Mouse (Mus musculus) ovary, adult 10 weeks (tissue): ENCODE results near the gene Olfr69. TPM values are rescaled to one million over a fixed set of nuclear protein-coding genes. Genes with fewer than 3 reads are reported as not detected.

ENCODE experiments used
- polyA plus RNA-seq: library from polyadenylated mRNA; stranded (reverse); fragments of 350-450 nt; fragmentation: Illumina TruSeq; extraction: RNeasy Lipid Tissue Mini Kit (QIAGEN cat#74804); gene quantifications from one replicate; pipeline ENCODE4 v1.2.3, GENCODE M21; 2014

The Olfr69 gene
- polyA plus RNA-seq = not detected

DNA sequence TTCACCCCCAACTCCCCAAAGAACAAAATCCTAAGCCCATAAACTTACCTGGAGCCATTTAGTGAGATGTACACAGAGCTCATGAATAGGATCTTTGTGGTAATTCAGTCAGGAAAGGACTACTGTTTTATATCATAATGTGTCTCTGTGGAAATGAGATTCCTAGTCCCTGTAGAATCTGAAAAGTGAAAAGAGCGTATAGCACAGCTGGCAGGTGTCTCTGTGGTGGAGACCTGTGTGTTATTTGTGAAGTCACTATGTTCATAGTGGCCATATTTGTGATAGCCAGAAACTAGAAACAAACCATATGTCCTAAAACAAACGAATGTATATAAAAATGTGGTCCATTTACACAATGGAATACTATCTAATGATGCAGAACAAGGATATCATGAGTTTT, at the start of gene Olfr69:
Gene Olfr69, minus strand, starts transcription at position 101 of the 400 bp plus-strand sequence.

DNA sequence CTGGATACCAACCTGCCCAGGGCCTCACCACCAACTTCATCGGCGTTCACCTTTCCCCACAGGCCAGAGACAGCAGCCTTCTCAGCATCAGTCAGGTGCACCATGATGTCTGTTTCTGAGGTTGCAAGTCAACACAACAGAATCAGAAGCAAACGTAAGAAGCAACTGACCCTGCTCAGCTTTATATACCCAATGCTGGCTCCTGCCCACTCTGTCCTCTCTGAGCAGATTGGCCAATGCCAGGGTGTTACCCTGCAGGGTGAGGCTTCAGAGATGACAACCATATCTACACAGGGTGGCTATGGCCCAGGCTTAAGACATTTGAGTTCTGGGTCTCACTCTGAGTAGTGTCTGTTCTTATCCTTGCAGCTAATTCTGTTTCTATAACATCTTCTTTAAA, 42.4 kb upstream of the Olfr69 start, which contains the start of gene Hbb-bt:
Gene Hbb-bt, minus strand, starts transcription at position 231 of the 400 bp plus-strand sequence.

DNA sequence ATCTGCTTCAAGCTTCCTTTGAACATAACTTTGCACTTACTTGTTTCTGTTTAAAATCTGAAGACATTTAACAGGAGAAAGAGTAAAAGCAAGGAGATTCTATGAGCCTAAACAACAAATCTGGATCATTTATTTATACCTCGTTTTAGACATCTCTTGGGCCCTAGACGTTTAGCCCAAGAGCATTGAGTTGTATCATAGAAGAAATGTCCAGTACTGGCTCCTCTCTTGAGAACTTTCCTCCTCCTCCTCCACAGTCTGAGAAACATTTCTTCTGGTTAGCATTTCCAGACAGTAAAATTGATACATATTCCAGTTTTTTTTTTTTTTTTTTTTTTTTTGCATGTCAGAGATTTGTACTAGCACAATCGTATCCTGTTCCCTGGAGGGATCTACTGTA, 20.3 kb upstream of the Olfr69 start, which contains the start of gene Olfr67:
Gene Olfr67, minus strand, starts transcription at position 101 of the 400 bp plus-strand sequence.

DNA sequence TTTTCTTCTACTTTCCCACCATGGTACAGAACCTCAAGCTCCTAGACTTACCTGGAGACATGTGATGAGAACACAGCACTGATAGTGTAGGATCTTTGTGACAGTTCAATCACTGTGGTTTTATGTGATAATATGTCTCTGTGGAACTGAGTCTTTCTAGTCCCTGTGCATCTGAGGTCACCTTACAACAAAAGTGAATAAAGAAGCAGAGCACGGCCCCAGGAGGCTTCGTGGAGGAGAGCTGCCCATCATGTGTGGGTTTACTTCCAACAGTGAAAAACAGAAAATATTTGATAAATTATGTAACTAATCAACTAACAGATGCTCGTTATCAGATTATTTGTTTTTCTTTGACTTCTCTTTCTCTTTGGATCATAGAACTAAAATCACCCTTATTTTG, 8.2 kb upstream of the Olfr69 start, which contains the start of gene Olfr68:
Gene Olfr68, minus strand, starts transcription at position 101 of the 400 bp plus-strand sequence.

DNA sequence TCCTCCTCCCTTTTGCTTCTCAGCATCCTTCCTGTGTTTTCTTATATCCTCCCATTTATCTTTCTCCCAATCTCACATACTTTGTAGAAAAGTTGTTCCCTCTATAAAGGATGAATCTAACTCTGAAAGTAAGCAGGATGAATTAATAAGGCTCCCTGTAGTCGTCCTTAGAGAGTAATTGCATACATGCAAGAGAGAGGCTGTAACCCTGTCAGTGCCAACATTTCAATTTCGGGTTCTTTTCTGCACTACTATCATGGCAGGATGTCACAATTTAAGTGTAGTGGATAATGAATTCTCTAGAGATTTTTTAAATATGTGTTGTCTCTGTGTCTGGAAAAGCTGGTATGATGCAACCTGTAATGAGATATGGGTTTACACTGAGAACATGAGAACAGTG, 14.2 kb downstream of the Olfr69 start, which contains the start of gene Olfr630:
Gene Olfr630, minus strand, starts transcription at position 101 of the 400 bp plus-strand sequence.

DNA sequence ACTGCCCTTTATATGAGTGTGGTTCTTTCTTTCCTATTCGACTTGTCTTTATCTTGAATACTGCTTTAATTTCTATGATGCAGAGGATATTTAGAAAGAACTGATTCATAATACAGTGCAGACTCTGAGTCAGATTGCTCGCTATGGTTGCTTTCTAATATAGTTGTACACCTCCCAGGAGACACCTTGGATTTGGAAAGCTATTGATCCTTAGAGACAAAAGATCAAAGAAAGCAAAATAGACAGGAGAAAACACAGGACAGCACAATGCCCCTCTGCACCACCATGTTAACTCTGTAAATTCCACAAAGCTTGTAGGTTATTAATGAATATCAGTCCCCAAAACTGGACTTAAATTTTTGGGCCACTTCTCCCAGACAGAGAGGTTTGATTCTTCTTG, 26.6 kb downstream of the Olfr69 start, which contains the start of gene Olfr629:
Gene Olfr629, minus strand, starts transcription at position 101 of the 400 bp plus-strand sequence.

DNA sequence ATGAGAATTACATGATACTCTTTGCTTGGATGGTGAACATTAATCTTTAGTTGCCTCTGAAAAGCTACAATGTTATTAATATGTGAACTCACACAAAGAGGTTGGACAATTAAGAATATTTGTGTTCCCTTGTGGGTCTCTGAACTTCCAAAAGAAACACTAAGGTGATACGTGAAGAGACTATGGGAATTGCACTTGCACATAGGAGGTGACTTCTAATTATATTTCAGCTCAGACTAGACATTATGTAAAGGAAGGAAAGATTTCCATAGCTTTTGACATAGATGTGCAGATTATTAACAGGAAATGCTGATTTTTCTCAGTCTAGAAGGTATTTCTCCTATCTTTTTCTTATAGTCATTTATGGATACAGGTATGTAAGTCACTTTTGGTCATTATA, 41.3 kb downstream of the Olfr69 start, which contains the start of gene Olfr628:
Gene Olfr628, plus strand, starts transcription at position 301 of the 400 bp plus-strand sequence.

Other genes with a start within 250 kb of the Olfr69 start
- gene Olfr612, start 228.9 kb downstream of the Olfr69 start, polyA plus RNA-seq = not detected
- gene Olfr613, start 223.5 kb downstream of the Olfr69 start, polyA plus RNA-seq = not detected
- gene Olfr615, start 215.5 kb downstream of the Olfr69 start, polyA plus RNA-seq = not detected
- gene Olfr616, start 202.5 kb downstream of the Olfr69 start, polyA plus RNA-seq = not detected
- gene Olfr617, start 198.5 kb downstream of the Olfr69 start, polyA plus RNA-seq = not detected
- gene Olfr618, start 181.5 kb downstream of the Olfr69 start, polyA plus RNA-seq = not detected
- not detected for gene Olfr619, start 171.0 kb downstream of the Olfr69 start, polyA plus RNA-seq
- gene Olfr620, start 159.1 kb downstream of the Olfr69 start, polyA plus RNA-seq = not detected
- not detected for gene Olfr622, start 128.9 kb downstream of the Olfr69 start, polyA plus RNA-seq
- gene Olfr623, start 107.9 kb downstream of the Olfr69 start, polyA plus RNA-seq = not detected
- 0.63 TPM for gene Olfr624, start 100.4 kb downstream of the Olfr69 start, polyA plus RNA-seq
- gene Olfr625-ps1, start 88.9 kb downstream of the Olfr69 start, polyA plus RNA-seq = not detected
- not detected for gene Olfr243, start 56.9 kb downstream of the Olfr69 start, polyA plus RNA-seq
- not detected for gene Olfr628, start 41.2 kb downstream of the Olfr69 start, polyA plus RNA-seq
- gene Olfr629, start 26.7 kb downstream of the Olfr69 start, polyA plus RNA-seq = not detected
- gene Olfr630, start 14.3 kb downstream of the Olfr69 start, polyA plus RNA-seq = not detected
- gene Olfr68, start 8.1 kb upstream of the Olfr69 start, polyA plus RNA-seq = not detected
- gene Olfr67, start 20.2 kb upstream of the Olfr69 start, polyA plus RNA-seq = not detected
- 2.9 TPM for gene Hbb-bt, start 42.4 kb upstream of the Olfr69 start, polyA plus RNA-seq
- 54.8 TPM for gene Hbb-bs, start 56.5 kb upstream of the Olfr69 start, polyA plus RNA-seq
- not detected for gene Hbb-bh2, start 68.9 kb upstream of the Olfr69 start, polyA plus RNA-seq
- not detected for gene Hbb-bh1, start 71.6 kb upstream of the Olfr69 start, polyA plus RNA-seq
- not detected for gene Hbb-y, start 81.6 kb upstream of the Olfr69 start, polyA plus RNA-seq
- gene Olfr66, start 114.7 kb upstream of the Olfr69 start, polyA plus RNA-seq = not detected
- not detected for gene Olfr64, start 122.9 kb upstream of the Olfr69 start, polyA plus RNA-seq
- gene Olfr65, start 131.9 kb upstream of the Olfr69 start, polyA plus RNA-seq = not detected
- gene Olfr631, start 157.2 kb upstream of the Olfr69 start, polyA plus RNA-seq = not detected
- gene Olfr632, start 162.8 kb upstream of the Olfr69 start, polyA plus RNA-seq = not detected
- not detected for gene Olfr633, start 172.8 kb upstream of the Olfr69 start, polyA plus RNA-seq
- not detected for gene Olfr635, start 199.6 kb upstream of the Olfr69 start, polyA plus RNA-seq
- not detected for gene Olfr638, start 227.2 kb upstream of the Olfr69 start, polyA plus RNA-seq
- not detected for gene Olfr639, start 245.7 kb upstream of the Olfr69 start, polyA plus RNA-seq